Mouse (Mus musculus): Measurements from ENCODE around the gene Palm. TPM values are rescaled to one million over a fixed set of nuclear protein-coding genes. Genes with fewer than 3 reads are reported as not detected.

Palm gene
- polyA plus RNA-seq, 1 experiment from 2014 or later: 84.8 TPM

DNA sequence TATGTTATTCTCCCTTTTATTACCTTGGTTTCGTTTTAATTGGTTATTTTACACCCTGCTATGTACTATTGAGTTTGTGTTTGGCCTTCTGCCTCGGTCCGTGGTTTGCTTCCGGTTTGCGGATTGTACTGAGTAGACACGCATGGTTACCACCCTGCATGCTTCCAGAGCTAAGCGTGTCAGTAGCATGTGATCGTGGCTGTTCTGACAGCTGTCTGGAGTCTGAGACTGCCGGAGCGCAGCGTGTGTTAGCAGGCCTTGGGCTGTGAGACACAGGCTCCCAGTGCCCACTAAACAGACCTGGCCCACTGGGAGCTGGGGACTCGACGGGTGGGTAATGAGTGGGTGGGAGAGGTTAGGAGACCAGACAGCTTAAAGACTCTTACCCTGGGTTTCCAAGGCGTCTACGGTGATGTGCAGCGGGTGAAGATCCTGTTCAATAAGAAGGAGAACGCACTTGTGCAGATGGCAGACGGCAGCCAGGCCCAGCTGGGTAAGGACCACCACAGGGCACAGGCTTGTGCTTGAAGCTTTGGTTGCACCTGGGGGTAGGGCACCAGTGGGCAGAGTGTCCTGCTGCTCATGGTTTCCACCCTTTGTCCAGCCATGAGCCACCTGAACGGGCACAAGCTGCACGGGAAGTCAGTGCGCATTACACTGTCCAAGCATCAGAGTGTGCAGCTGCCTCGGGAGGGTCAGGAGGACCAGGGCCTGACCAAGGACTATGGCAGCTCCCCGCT lies 68.8 kb downstream of the Palm start:
- ATAC-seq (ENCODE audit: insufficient number of reproducible peaks, low FRiP score, low TSS enrichment, low read depth): no peak
- no peak overlapping the region for H3K27ac ChIP-seq
- H3K4me3 ChIP-seq: no peak overlapping the region
- 82% methylated on average over 23 of the region's 23 CpGs for WGBS
- no peak overlapping the region for H3K9ac ChIP-seq
- H3K9me3 ChIP-seq: no peaks in the 10 kb centered on the region
- no peaks in the 10 kb centered on the region for H3K27me3 ChIP-seq
- H3K4me1 ChIP-seq: peaks cover 53% of the 10 kb centered on the region
- no peak overlapping the region for H3K4me2 ChIP-seq
- H3K36me3 ChIP-seq: peaks cover 86% of the 10 kb centered on the region

- Histone ChIP-seq H3K4me1 (peaks cover 46% of the 10 kb centered on the region), H3K9me3 (no peaks in the 10 kb centered on the region), H3K4me3 (no peak overlapping the region), H3K36me3 (peaks cover 83% of the 10 kb centered on the region), H3K27me3 (no peaks in the 10 kb centered on the region), H3K9ac (no peak overlapping the region), H3K27ac (no peak overlapping the region), H3K4me2 (no peak overlapping the region)
- WGBS: 69% methylated on average over 10 of the region's 10 CpGs
- ATAC-seq (ENCODE audit: insufficient number of reproducible peaks, low FRiP score, low TSS enrichment, low read depth): no peak
These were observed 69.6 kb downstream of the Palm start for GRCm38 (mm10) chr10:79862925-79863324.

GRCm38 (mm10) chr10:79864351-79865188 lies 71.2 kb downstream of the Palm start:
- WGBS: 42% methylated on average over 10 of the region's 10 CpGs
- H3K27ac ChIP-seq: peak overlapping the region; percentile 72
- no peaks in the 10 kb centered on the region for H3K9me3 ChIP-seq
- H3K9ac ChIP-seq: no peak overlapping the region
- H3K36me3 ChIP-seq: peaks cover 73% of the 10 kb centered on the region
- H3K4me1 ChIP-seq: peaks cover 31% of the 10 kb centered on the region
- no peak overlapping the region for H3K4me3 ChIP-seq
- no peaks in the 10 kb centered on the region for H3K27me3 ChIP-seq
- no peak overlapping the region for H3K4me2 ChIP-seq
- ATAC-seq (ENCODE audit: insufficient number of reproducible peaks, low FRiP score, low TSS enrichment, low read depth): no peak

- Histone ChIP-seq H3K4me2 (no peak overlapping the region), H3K9ac (no peak overlapping the region), H3K4me1 (peaks cover 25% of the 10 kb centered on the region), H3K27me3 (no peaks in the 10 kb centered on the region), H3K9me3 (no peaks in the 10 kb centered on the region), H3K27ac (peak overlapping the region; percentile 72; the same call in 1 of the 2 replicates), H3K36me3 (peaks cover 67% of the 10 kb centered on the region), H3K4me3 (no peak overlapping the region)
- 62% methylated on average over 12 of the region's 12 CpGs for WGBS
- no peak for ATAC-seq (ENCODE audit: insufficient number of reproducible peaks, low FRiP score, low TSS enrichment, low read depth)
These were observed 71.8 kb downstream of the Palm start for GRCm38 (mm10) chr10:79865189-79865601.

DNA sequence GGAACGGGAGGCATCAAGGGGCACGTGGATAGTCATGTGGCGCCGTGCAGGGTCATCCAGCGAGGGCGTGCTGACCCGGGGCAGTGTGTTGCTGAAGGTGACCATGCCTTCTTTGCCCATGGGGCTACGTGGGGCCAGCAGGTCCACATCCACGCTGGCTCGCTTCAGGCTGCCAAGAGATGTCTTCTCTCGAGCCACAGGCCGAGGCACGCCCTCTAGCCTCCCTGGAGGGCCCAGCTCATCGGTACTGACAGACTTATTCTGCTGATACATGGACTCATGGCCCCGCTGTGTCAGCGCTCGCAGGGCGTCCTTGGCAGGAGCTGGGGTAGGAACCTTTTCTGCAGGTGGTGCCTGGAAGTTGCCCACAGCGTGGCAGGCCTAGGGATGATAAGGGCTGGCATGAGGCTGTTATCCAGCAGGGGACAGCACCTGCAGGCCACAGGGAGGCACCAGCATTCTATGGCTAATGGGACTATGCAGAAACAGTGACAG lies 72.5 kb downstream of the Palm start:
- H3K27me3 ChIP-seq: no peaks in the 10 kb centered on the region
- no peak for ATAC-seq (ENCODE audit: insufficient number of reproducible peaks, low FRiP score, low TSS enrichment, low read depth)
- peaks cover 18% of the 10 kb centered on the region for H3K4me1 ChIP-seq
- no peak overlapping the region for H3K4me3 ChIP-seq
- H3K27ac ChIP-seq: no peak overlapping the region
- WGBS: 65% methylated on average over 19 of the region's 19 CpGs
- H3K9ac ChIP-seq: no peak overlapping the region
- no peaks in the 10 kb centered on the region for H3K9me3 ChIP-seq
- H3K36me3 ChIP-seq: peaks cover 61% of the 10 kb centered on the region
- no peak overlapping the region for H3K4me2 ChIP-seq

DNA sequence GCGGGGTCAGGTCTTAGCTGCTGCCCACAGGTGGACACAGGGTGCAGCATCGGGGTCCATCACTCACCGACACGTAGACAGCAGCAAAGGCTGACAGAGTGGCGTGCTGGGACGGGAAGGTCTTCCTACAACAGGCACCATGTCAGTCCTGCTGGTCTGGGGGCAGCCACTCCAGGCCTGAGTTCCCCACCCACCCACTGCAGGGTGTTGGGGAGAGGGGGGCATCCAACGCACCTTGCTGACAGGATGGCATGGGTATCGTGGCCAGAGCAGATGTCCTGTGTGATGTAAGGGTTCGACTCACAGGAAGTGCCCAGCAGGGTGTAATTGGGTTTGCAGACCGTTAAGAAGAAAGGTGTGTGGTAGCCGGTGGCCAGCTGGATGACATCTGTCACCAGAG lies 73.2 kb downstream of the Palm start:
- no peak overlapping the region for H3K27ac ChIP-seq
- no peak for ATAC-seq (ENCODE audit: insufficient number of reproducible peaks, low FRiP score, low TSS enrichment, low read depth)
- H3K4me2 ChIP-seq: no peak overlapping the region
- 59% methylated on average over 11 of the region's 11 CpGs for WGBS
- H3K36me3 ChIP-seq: peaks cover 53% of the 10 kb centered on the region
- peaks cover 12% of the 10 kb centered on the region; the same call in 1 of the 2 replicates for H3K4me1 ChIP-seq
- no peaks in the 10 kb centered on the region for H3K9me3 ChIP-seq
- H3K4me3 ChIP-seq: no peak overlapping the region
- H3K9ac ChIP-seq: no peak overlapping the region
- no peaks in the 10 kb centered on the region for H3K27me3 ChIP-seq

Small RNA genes within 50 kb of the gene (microRNA-seq; reads per million reads assigned to microRNA genes)
- not detected for gene Mir6910

Other genes starting within 250 kb of the Palm start
- 65.5 and 66.4 TPM in 2 replicates for gene Mier2, start 238.4 kb upstream of the Palm start, polyA plus RNA-seq (2015; fragmentation: Nextera tagmentation; extraction: Ambion mirVana)
- gene Theg, start 206.2 kb upstream of the Palm start, polyA plus RNA-seq (2015; fragmentation: Nextera tagmentation; extraction: Ambion mirVana): not detected in 2 replicates
- gene C2cd4c, start 179.5 kb upstream of the Palm start, polyA plus RNA-seq (2015; fragmentation: Nextera tagmentation; extraction: Ambion mirVana): not detected in 2 replicates
- gene Shc2, start 155.7 kb upstream of the Palm start, polyA plus RNA-seq (2015; fragmentation: Nextera tagmentation; extraction: Ambion mirVana): 7.8 and 10.1 TPM in 2 replicates
- 0.12 TPM in 1 of 2 replicates, not detected in the other for gene Odf3l2, start 147.8 kb upstream of the Palm start, polyA plus RNA-seq (2015; fragmentation: Nextera tagmentation; extraction: Ambion mirVana)
- 5.4 and 5.8 TPM in 2 replicates for gene Madcam1, start 129.0 kb upstream of the Palm start, polyA plus RNA-seq (2015; fragmentation: Nextera tagmentation; extraction: Ambion mirVana)
- gene Tpgs1, start 124.2 kb upstream of the Palm start, polyA plus RNA-seq (2015; fragmentation: Nextera tagmentation; extraction: Ambion mirVana): 54.6 and 58.9 TPM in 2 replicates
- gene Cdc34, start 111.4 kb upstream of the Palm start, polyA plus RNA-seq (2015; fragmentation: Nextera tagmentation; extraction: Ambion mirVana): 100 and 110 TPM in 2 replicates
- 0.86 and 1.3 TPM in 2 replicates for gene Gzmm, start 104.6 kb upstream of the Palm start, polyA plus RNA-seq (2015; fragmentation: Nextera tagmentation; extraction: Ambion mirVana)
- gene Bsg, start 89.1 kb upstream of the Palm start, polyA plus RNA-seq (2015; fragmentation: Nextera tagmentation; extraction: Ambion mirVana): 910 and 960 TPM in 2 replicates
- 0.08 TPM in 1 of 2 replicates, not detected in the other for gene Hcn2, start 76.9 kb upstream of the Palm start, polyA plus RNA-seq (2015; fragmentation: Nextera tagmentation; extraction: Ambion mirVana)
- gene Polrmt, start 47.0 kb upstream of the Palm start, polyA plus RNA-seq (2015; fragmentation: Nextera tagmentation; extraction: Ambion mirVana): 35.8 and 41.5 TPM in 2 replicates
- gene Fgf22, start 38.5 kb upstream of the Palm start, polyA plus RNA-seq (2015; fragmentation: Nextera tagmentation; extraction: Ambion mirVana): 0.95 and 2.2 TPM in 2 replicates
- gene Rnf126, start 26.6 kb upstream of the Palm start, polyA plus RNA-seq (2015; fragmentation: Nextera tagmentation; extraction: Ambion mirVana): 93.2 and 104 TPM in 2 replicates
- 21.2 and 22.2 TPM in 2 replicates for gene Fstl3, start 16.3 kb upstream of the Palm start, polyA plus RNA-seq (2015; fragmentation: Nextera tagmentation; extraction: Ambion mirVana)
- 0.10 and 0.12 TPM in 2 replicates for gene Prss57, start 2.6 kb upstream of the Palm start, polyA plus RNA-seq (2015; fragmentation: Nextera tagmentation; extraction: Ambion mirVana)
- gene Misp, start 27.4 kb downstream of the Palm start, polyA plus RNA-seq (2015; fragmentation: Nextera tagmentation; extraction: Ambion mirVana): 0.56 and 1.6 TPM in 2 replicates
- 301 and 303 TPM in 2 replicates for gene Ptbp1, start 60.9 kb downstream of the Palm start, polyA plus RNA-seq (2015; fragmentation: Nextera tagmentation; extraction: Ambion mirVana)
- gene Prtn3, start 80.9 kb downstream of the Palm start, polyA plus RNA-seq (2015; fragmentation: Nextera tagmentation; extraction: Ambion mirVana): 3.7 and 5.1 TPM in 2 replicates
- 53.0 and 60.1 TPM in 2 replicates for gene Plppr3, start 81.1 kb downstream of the Palm start, polyA plus RNA-seq (2015; fragmentation: Nextera tagmentation; extraction: Ambion mirVana)
- gene Elane, start 92.7 kb downstream of the Palm start, polyA plus RNA-seq (2015; fragmentation: Nextera tagmentation; extraction: Ambion mirVana): 0.36 and 0.40 TPM in 2 replicates
- 0.27 TPM in 1 of 2 replicates, not detected in the other for gene Cfd, start 97.3 kb downstream of the Palm start, polyA plus RNA-seq (2015; fragmentation: Nextera tagmentation; extraction: Ambion mirVana)
- 35.4 and 37.7 TPM in 2 replicates for gene Med16, start 115.4 kb downstream of the Palm start, polyA plus RNA-seq (2015; fragmentation: Nextera tagmentation; extraction: Ambion mirVana)
- not detected in 2 replicates for gene Gm26602, start 117.3 kb downstream of the Palm start, polyA plus RNA-seq (2015; fragmentation: Nextera tagmentation; extraction: Ambion mirVana)
- 1.0 and 1.2 TPM in 2 replicates for gene Kiss1r, start 123.4 kb downstream of the Palm start, polyA plus RNA-seq (2015; fragmentation: Nextera tagmentation; extraction: Ambion mirVana)
- gene R3hdm4, start 127.6 kb downstream of the Palm start, polyA plus RNA-seq (2015; fragmentation: Nextera tagmentation; extraction: Ambion mirVana): 159 and 161 TPM in 2 replicates
- 5.7 and 7.4 TPM in 2 replicates for gene Arid3a, start 133.5 kb downstream of the Palm start, polyA plus RNA-seq (2015; fragmentation: Nextera tagmentation; extraction: Ambion mirVana)
- 81.7 and 83.6 TPM in 2 replicates for gene Wdr18, start 166.6 kb downstream of the Palm start, polyA plus RNA-seq (2015; fragmentation: Nextera tagmentation; extraction: Ambion mirVana)
- gene Grin3b, start 177.1 kb downstream of the Palm start, polyA plus RNA-seq (2015; fragmentation: Nextera tagmentation; extraction: Ambion mirVana): 0.40 and 0.64 TPM in 2 replicates
- gene Tmem259, start 190.8 kb downstream of the Palm start, polyA plus RNA-seq (2015; fragmentation: Nextera tagmentation; extraction: Ambion mirVana): 19.3 and 20.1 TPM in 2 replicates
- 264 and 270 TPM in 2 replicates for gene Cnn2, start 195.0 kb downstream of the Palm start, polyA plus RNA-seq (2015; fragmentation: Nextera tagmentation; extraction: Ambion mirVana)
- gene Abca7, start 202.9 kb downstream of the Palm start, polyA plus RNA-seq (2015; fragmentation: Nextera tagmentation; extraction: Ambion mirVana): 3.3 and 3.4 TPM in 2 replicates
- 5.3 and 6.4 TPM in 2 replicates for gene Arhgap45, start 223.1 kb downstream of the Palm start, polyA plus RNA-seq (2015; fragmentation: Nextera tagmentation; extraction: Ambion mirVana)
- gene Polr2e, start 246.2 kb downstream of the Palm start, polyA plus RNA-seq (2015; fragmentation: Nextera tagmentation; extraction: Ambion mirVana): 213 and 217 TPM in 2 replicates

Data from limb, embryonic 15.5 days (tissue).